Mouse (Mus musculus): ENCODE measurements around the gene Fbxo46. TPM values are rescaled to one million over a fixed set of nuclear protein-coding genes. Genes with fewer than 3 reads are reported as not detected.
"Not testable (repeated sequence)": the region's sequence is repeated elsewhere in the genome, so short reads cannot be mapped to it uniquely, and the experiment has no call there.

The Fbxo46 gene
- total RNA-seq, 2 experiments from 2014 or later = 12.5 to 13.1 TPM

DNA sequence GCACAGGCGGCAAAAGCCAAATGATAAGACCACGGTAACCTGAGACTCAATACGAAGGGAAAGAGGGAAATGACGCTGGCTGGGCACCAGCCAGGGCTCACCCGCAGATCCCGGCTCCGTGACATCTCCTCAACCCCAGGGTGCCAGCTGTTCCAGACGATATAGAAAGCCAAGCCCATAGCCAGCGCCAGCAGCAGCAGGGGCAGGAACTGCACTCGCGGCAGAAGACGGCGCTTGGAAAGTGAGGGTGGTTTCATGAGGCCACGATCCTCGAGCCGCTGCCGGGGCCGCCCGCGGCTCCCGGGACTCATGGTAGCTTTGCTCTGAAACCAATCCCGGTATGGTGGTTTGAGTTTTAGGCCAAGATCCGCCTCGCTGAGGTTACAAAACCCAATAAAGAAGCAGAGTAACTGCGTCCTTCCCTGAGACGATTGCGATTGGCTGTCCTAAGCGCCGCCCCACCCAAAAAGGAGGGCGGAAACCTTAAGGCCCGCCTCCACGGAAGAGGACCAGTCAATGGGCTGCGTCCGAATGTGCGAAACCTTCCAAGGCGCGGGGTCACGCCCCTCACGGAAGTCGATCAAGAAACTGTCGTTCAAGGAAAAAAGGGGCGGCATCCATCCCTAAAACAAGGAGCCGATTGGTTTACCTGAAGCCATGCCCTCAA is 29.3 kb downstream of the Fbxo46 start, which contains the start of gene Qpctl:
TSS of gene Qpctl (minus strand) at position 417 of the 667 bp plus-strand sequence.
- peak; percentile 95 to 99 for DNase-seq (ENCODE audit: low spot score in 2 of 2)
- peak within 1 kb of the TSS; percentile 82 for H3K4me3 ChIP-seq
- H3K27ac ChIP-seq = peak within 1 kb of the TSS; percentile 89
- TF ChIP-seq CTCF (conservative IDR thresholded peaks at IDR 0.05) = no peak

DNA sequence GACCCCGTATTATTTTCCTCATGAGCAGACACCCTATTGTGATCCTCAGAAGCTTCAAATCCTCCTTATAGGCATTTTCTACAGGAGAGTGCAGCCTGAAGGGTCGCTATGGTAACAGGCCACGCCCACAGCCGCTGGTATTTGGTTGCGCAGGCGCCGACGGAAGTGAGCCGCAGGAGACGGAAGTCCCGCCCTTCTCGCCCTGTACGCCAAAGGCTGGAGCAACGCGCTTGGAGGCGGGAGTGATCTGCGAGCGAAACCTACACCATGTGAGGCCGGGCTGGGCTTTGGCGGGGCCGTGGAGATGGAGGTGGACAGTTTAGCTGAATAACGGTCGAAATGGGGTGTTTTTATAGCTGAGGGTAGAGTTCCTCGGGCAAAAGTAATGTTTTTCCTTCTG is 30.0 kb downstream of the Fbxo46 start, which contains the start of gene Snrpd2:
TSS of gene Snrpd2 (plus strand) at position 97 of the 400 bp plus-strand sequence.
- no peak for TF ChIP-seq CTCF (conservative IDR thresholded peaks at IDR 0.05)
- H3K27ac ChIP-seq = peak within 1 kb of the TSS; percentile 89
- H3K4me3 ChIP-seq = peak within 1 kb of the TSS; percentile 82
- peak; percentile 93 to 96 for DNase-seq (ENCODE audit: low spot score in 2 of 2)

DNA sequence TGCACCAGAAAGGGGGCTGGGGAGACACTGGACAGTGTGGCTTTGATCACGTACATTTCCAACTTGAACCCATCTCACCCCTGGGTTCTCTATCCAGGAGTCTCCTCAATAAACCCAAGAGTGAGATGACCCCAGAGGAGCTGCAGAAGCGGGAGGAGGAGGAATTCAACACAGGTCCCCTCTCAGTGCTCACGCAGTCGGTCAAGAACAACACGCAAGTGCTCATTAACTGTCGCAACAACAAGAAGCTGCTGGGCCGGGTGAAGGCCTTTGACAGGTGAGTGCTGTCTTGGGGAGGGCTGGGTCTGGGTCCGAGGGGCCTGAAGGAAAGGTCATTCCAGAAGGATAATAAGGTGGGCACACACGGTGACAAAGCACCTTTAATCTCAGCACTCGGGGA is 31.5 kb downstream of the Fbxo46 start:
- not testable (repeated sequence) for H3K4me3 ChIP-seq; DNase-seq (ENCODE audit: low spot score in 2 of 2); H3K27ac ChIP-seq

DNA sequence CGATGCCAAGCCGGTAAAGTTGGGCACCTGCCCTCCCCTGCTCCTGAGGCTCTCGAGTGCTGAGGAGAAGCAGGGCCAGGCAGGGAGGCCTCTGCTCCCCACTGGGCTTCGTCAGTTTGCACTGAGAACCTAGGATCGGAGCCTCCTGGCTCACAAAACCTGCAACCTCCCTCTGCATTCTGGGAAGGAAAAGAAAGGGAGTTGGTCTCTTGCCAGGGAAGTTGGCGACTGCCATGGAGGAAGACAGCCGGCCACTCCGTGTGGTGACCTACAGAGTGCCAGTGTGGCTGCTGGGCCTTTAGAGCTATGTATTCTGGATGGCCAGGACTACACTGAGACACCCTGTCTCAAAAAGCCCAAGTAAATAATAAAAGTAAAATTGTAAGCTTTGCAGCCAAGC is 35.1 kb downstream of the Fbxo46 start:
- H3K4me3 ChIP-seq = no peak overlapping the region
- no peak for TF ChIP-seq CTCF (conservative IDR thresholded peaks at IDR 0.05)

DNA sequence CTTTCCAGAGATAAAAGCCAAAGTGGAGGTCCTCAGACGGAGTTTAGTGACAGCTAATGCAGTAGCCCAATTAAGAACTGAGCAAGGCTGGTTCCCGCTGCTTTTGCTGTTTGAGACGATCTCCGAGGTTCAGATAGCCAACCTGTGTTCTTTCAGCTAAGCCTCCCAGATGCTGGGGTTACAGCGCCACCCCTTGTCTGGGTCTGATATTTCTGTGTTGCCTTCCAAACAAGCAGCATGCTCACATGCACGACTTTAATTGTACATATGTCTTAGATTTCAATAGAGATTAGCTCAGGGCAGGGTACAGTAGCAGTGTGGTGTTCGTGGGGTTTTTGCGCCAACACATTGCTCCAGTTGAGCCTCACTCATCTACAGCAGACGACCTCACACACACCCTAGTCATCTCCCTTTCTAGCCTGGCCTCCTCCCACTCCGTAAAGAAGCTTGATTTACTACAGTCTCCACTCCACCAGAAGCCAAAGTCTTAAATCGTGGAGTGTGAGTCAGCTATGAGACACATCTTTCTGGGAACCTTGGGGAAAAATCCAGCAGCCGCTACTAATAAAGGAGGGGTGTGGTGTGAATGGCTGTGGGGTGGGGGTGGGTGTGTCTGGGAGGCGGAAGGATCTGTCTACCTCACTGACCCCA is 36.3 kb downstream of the Fbxo46 start:
- DNase-seq (ENCODE audit: low spot score in 2 of 2) = peak in 1 of 2 experiments; percentile 53
- no peak overlapping the region for H3K27ac ChIP-seq
- no peak overlapping the region for H3K4me3 ChIP-seq
- peak; percentile 71 for TF ChIP-seq CTCF (conservative IDR thresholded peaks at IDR 0.05)

More for the DNA sequence above, 35.1 kb downstream of the Fbxo46 start:
- no peak for DNase-seq (ENCODE audit: low spot score in 2 of 2)
- no peak overlapping the region for H3K27ac ChIP-seq

DNA sequence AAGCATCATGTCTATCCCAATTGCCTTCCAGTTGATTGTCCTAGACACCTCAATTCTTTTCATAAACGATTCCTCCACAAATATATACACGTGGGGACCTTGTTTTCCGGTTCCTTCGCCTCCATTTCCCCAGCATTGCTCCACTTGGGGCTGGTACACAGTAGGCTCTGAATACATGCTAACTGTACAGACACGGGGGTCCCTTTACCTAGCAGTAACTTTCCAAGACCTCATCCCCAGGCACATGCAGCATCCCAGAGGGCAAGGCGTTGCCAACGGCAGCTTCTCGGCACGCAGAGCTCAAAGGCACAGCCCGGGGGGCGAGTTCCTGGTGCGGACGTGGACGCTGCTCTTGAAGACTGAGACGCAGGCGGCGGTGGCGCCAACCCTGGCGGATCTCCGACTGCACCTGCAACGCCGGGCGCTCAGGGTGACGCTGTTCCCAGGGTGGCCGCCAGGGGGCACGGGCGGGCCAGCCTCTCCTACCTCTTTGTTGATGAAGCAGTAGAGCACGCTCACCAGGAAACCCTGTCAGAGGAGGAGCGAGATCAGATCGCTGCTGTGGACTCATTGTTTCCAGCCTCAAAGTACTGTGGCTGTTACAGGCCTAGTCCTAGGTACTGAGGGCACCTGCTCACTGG is 37.6 kb downstream of the Fbxo46 start:
- peak; percentile 89 to 96 for DNase-seq (ENCODE audit: low spot score in 2 of 2)
- peak overlapping the region; percentile 10; the same call in 1 of the 2 replicates for H3K4me3 ChIP-seq
- peak; percentile 99 for TF ChIP-seq CTCF (conservative IDR thresholded peaks at IDR 0.05)
- H3K27ac ChIP-seq = peak overlapping the region; percentile 73

DNA sequence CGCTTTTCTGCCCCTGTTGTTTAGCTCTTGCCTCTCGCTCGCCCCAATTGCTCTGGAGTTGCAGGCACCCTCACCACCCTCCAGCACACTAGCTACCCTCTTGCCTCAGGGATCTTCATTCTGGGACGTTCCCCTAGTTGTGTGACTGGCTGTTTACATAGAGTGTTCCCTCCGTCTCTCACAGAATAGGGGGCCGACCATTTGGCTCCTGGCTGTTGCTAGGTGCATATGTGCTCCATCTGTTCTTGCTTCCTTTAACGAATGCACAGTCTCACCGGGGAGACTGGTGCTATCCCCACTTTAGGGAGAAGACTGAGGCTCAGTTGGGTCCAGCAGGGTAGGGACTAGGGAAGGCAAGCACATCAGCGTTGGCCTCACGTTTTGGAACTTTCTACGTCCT is 38.9 kb downstream of the Fbxo46 start:
- no peak overlapping the region for H3K27ac ChIP-seq
- no peak for DNase-seq (ENCODE audit: low spot score in 2 of 2)
- TF ChIP-seq CTCF (conservative IDR thresholded peaks at IDR 0.05) = no peak
- H3K4me3 ChIP-seq = no peak overlapping the region

DNA sequence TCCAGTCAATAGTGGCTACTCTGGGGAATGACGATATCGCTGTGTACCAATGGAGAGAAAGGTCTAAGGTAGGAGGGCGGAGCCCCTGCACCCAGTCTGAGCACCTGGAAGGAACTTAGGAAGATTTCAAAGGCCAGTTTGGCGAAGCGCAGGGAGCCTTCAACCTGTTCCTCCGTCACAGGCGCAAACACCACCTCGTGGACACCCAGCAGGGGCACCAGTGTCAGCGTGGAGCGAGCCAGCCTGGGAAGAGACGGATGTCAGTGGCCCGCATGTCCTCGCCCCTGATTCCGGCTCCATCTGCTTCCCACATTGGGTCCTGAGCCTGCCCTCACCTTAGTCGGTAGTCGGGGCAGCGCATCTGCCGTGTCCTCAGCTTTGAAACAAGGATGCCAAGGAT is 39.8 kb downstream of the Fbxo46 start:
- Histone ChIP-seq H3K4me3 (no peak overlapping the region), H3K27ac (no peak overlapping the region)
- TF ChIP-seq CTCF (conservative IDR thresholded peaks at IDR 0.05) = no peak
- no peak for DNase-seq (ENCODE audit: low spot score in 2 of 2)

DNA sequence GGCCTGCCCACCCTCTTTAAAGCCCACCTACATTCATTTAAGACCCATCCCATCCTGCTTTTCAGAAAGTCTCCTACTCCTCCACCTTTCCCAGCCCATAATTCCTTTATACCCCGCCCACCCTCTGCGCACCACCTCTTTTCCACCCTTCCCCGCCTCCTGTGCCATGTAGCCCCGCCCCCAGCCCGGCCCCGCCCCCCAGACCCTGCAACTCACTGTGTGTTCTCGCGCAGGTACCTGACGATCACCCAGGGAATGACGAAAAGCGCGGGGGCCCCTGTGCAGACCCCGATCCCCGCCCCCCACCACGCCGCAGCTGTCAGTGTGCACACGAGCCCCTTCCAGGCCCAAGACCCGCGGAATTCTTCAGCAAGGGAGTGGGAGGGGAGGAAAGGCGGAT is 40.5 kb downstream of the Fbxo46 start:
- H3K27ac ChIP-seq = no peak overlapping the region
- peak overlapping the region; percentile 22; the same call in 1 of the 2 replicates for H3K4me3 ChIP-seq
- no peak for DNase-seq (ENCODE audit: low spot score in 2 of 2)
- no peak for TF ChIP-seq CTCF (conservative IDR thresholded peaks at IDR 0.05)

DNA sequence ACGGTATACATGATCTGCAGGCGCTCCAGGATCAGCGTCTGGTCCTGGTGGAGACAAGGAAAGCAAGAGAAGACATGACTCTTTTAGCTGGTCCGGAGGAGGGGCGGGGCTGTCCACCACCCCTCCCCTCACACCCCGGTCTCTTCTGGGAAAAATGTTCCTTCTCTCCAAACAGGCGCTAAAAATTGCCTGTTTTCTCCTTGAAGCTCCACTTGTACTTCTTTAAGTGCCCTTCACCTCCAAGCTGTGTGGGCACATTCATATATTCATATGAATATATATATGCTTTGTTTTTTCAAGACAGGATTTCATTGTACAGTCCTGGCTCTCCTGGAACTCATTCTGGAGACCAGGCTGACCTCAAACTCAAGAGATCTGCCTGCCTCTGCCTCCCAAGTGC is 43.3 kb downstream of the Fbxo46 start:
- Histone ChIP-seq H3K4me3 (no peak overlapping the region), H3K27ac (no peak overlapping the region)
- DNase-seq (ENCODE audit: low spot score in 2 of 2) = no peak
- no peak for TF ChIP-seq CTCF (conservative IDR thresholded peaks at IDR 0.05)

DNA sequence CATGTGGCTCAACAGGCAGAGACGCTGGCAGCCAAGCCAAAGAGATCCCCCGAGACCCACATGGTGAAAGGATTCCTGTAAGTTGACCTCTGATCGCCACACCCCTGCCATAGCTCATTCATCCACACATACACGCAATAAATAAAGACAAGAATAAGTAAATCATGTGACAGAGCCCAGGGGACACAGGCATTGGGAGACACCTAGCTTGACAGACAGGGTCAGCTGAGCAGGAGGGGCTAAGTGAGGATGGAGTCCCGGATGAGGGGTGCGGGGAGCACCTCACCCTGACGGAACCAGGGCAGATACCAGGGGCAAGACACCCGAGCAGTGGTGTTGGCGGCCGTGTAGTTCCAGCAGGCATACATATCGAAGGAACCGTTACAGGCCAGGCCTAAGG is 44.1 kb downstream of the Fbxo46 start:
- no peak overlapping the region for H3K27ac ChIP-seq
- H3K4me3 ChIP-seq = no peak overlapping the region
- TF ChIP-seq CTCF (conservative IDR thresholded peaks at IDR 0.05) = no peak
- no peak for DNase-seq (ENCODE audit: low spot score in 2 of 2)

DNA sequence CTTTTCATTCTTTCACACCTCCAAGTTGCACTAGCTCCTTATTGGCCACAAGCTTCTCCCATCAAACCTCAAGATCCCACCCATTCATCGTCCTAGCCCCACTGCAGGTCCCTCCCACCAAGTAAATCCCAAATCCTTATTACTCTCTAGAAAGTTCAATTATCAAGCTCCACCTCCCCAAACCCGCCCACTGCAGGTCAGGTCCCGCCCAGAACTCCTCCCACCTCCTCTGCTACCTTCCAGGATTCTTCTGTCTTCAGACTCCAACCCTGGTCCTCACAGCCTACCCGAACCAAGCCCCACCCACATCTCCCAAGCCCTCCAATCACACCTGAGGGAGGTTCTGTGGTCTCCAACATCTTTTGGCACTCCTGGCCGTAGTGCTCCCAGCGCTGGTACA is 44.5 kb downstream of the Fbxo46 start:
- TF ChIP-seq CTCF (conservative IDR thresholded peaks at IDR 0.05) = no peak
- DNase-seq (ENCODE audit: low spot score in 2 of 2) = no peak
- Histone ChIP-seq H3K4me3 (no peak overlapping the region), H3K27ac (no peak overlapping the region)

DNA sequence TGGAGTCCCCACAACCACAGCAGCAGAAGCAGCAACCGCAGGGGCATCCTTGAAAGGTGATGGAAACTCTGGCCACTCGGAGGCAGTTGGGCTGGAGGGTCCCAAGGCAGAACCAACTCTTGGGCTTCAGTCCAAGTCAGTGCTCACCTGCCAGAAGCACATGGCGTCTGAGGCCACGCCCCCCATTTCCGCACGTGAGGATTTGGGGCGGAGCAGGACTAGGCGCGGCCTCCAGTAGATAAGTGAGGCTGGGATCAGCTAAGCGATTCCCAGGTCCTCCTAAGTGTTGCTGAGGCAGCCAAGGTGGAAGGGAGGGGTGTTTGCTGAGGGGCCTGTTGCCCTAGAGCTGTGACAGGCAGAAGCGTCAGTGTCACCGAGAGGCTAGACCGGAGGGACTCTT is 45.3 kb downstream of the Fbxo46 start:
- H3K4me3 ChIP-seq = no peak overlapping the region
- H3K27ac ChIP-seq = no peak overlapping the region
- DNase-seq (ENCODE audit: low spot score in 2 of 2) = no peak
- no peak for TF ChIP-seq CTCF (conservative IDR thresholded peaks at IDR 0.05)

Measured in layer of hippocampus, adult 2 months (tissue).